Mouse (Mus musculus) forebrain, embryonic 15.5 days (tissue): ENCODE measurements around the gene Mtmr12. TPM values are rescaled to one million over a fixed set of nuclear protein-coding genes. Genes with fewer than 3 reads are reported as not detected.
A peak's percentile ranks its signal among the peaks of the same experiment; 100 is the strongest.

ENCODE experiments used
- ATAC-seq: fragments of 200-750 bp; cut with Nextera tagmentation; replicated peaks from 2 replicates; pipeline ENCODE4 v1.8.0; 2017; ENCODE audit warnings: mild to moderate bottlenecking, moderate TSS enrichment, moderate library complexity
- H3K27ac ChIP-seq: fragments of 300-500 bp; sonication (generic); replicated peaks from 2 replicates; pipeline ENCODE4 v1.5.1; 2015; ENCODE audit warnings: mild to moderate bottlenecking, inconsistent platforms
- H3K27me3 ChIP-seq: fragments of 300-500 bp; sonication (generic); 2 replicates; pipeline ENCODE4 v1.6.1; 2015; ENCODE audit warnings: inconsistent platforms
- H3K36me3 ChIP-seq: fragments of 300-500 bp; sonication (generic); 2 replicates; pipeline ENCODE4 v1.6.1; 2015; ENCODE audit warnings: mild to moderate bottlenecking, inconsistent platforms
- H3K4me1 ChIP-seq: fragments of 300-500 bp; sonication (generic); 2 replicates; pipeline ENCODE4 v1.6.1; 2015; ENCODE audit warnings: inconsistent platforms
- H3K4me2 ChIP-seq: fragments of 300-500 bp; sonication (generic); replicated peaks from 2 replicates; pipeline ENCODE4 v1.6.1; 2015; ENCODE audit warnings: mild to moderate bottlenecking, inconsistent platforms
- H3K4me3 ChIP-seq: fragments of 300-500 bp; sonication (generic); 2 replicates; pipeline ENCODE4 v1.5.1; 2015; ENCODE audit warnings: mild to moderate bottlenecking, inconsistent platforms
- H3K9ac ChIP-seq: fragments of 300-500 bp; sonication (generic); replicated peaks from 2 replicates; pipeline ENCODE4 v1.6.1; 2015; ENCODE audit warnings: mild to moderate bottlenecking, inconsistent platforms
- H3K9me3 ChIP-seq: fragments of 300-500 bp; sonication (generic); 2 replicates; pipeline ENCODE4 v1.6.1; 2016; ENCODE audit warnings: inconsistent platforms
- WGBS: fragments of 180-500 bp; shearing (Covaris S2); methylation state at CpG from one replicate; pipeline ENCODE4 v1.1.7; 2015; ENCODE audit warnings: mixed read lengths; 5-methylcytosine and 5-hydroxymethylcytosine counted together
- polyA plus RNA-seq: library from polyadenylated mRNA; unstranded; fragments of >200 nt; fragmentation: Nextera tagmentation; extraction: Ambion mirVana; gene quantifications from 2 replicates; pipeline ENCODE4 v1.2.1, GENCODE M21; 2015

Gene Mtmr12
- polyA plus RNA-seq, 1 experiment from 2014 or later = 10.7 TPM

- no peak overlapping the region for H3K9ac ChIP-seq
- no peaks in the 10 kb centered on the region for H3K36me3 ChIP-seq
- no peaks in the 10 kb centered on the region for H3K4me1 ChIP-seq
- no peak overlapping the region for H3K4me2 ChIP-seq
- H3K27ac ChIP-seq = no peak overlapping the region
- WGBS = 77% methylated on average over 8 of the region's 8 CpGs
- no peak overlapping the region for H3K4me3 ChIP-seq
- H3K27me3 ChIP-seq = no peaks in the 10 kb centered on the region
- no peak for ATAC-seq
- H3K9me3 ChIP-seq = no peaks in the 10 kb centered on the region
Measured at GRCm38 (mm10) chr15:12306188-12307071, 101.6 kb downstream of the Mtmr12 start.

DNA sequence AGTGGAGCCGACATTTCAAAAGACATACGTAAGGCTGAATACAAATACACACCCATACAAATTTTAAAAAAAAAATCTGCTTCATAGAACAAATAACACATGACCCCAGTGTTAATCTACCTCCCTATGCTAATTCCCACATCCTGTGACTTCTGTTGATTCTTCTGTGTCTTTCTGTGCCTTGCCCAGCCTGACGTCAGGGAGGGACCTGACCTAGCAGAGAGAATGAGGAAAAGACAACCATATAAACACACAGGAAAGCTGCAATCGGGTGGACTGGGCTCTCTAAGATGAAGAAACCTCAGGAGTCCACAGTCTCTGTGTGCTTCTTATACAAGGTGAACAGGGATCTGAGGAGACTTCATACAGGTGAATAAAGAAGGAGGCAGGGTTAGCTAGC, 102.3 kb downstream of the Mtmr12 start:
- no peaks in the 10 kb centered on the region for H3K9me3 ChIP-seq
- no peaks in the 10 kb centered on the region for H3K36me3 ChIP-seq
- no peak overlapping the region for H3K4me3 ChIP-seq
- no peak overlapping the region for H3K9ac ChIP-seq
- 76% methylated on average over 4 of the region's 4 CpGs for WGBS
- no peak overlapping the region for H3K4me2 ChIP-seq
- ATAC-seq = no peak
- no peaks in the 10 kb centered on the region for H3K27me3 ChIP-seq
- no peak overlapping the region for H3K27ac ChIP-seq
- H3K4me1 ChIP-seq = no peaks in the 10 kb centered on the region

GRCm38 (mm10) chr15:12308539-12308938, 103.7 kb downstream of the Mtmr12 start:
- no peak for ATAC-seq
- no peaks in the 10 kb centered on the region for H3K4me1 ChIP-seq
- no peak overlapping the region for H3K27ac ChIP-seq
- H3K36me3 ChIP-seq = no peaks in the 10 kb centered on the region
- H3K9me3 ChIP-seq = no peaks in the 10 kb centered on the region
- no peaks in the 10 kb centered on the region for H3K27me3 ChIP-seq
- no peak overlapping the region for H3K4me2 ChIP-seq
- 85% methylated on average over 5 of the region's 5 CpGs for WGBS
- H3K4me3 ChIP-seq = no peak overlapping the region
- no peak overlapping the region for H3K9ac ChIP-seq

- WGBS = 88% methylated on average over 4 of the region's 4 CpGs
Measured at GRCm38 (mm10) chr15:12310676-12311075, 105.8 kb downstream of the Mtmr12 start.

DNA sequence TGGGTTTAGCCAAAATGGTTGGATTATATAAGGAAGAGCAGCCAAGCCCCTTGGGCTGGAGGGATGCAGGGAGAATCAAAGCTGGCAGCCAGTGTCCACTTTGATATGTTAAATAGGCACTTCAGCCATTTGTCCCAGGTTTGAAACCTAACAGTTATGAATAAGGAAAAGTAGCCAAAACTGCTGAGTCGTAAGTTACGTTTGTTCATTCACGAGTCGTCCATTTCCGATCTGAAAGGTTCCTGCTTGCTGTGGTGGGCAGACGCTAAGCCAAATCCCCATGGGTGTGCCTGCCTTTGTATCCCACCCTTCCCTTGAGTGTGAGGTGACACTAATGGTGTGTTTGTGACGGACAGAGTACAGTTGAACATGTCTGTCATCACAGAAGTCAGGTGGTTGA, 106.6 kb downstream of the Mtmr12 start:
- ATAC-seq = no peak
- Histone ChIP-seq H3K9ac (no peak overlapping the region), H3K4me3 (no peak overlapping the region), H3K27me3 (no peaks in the 10 kb centered on the region), H3K27ac (no peak overlapping the region), H3K9me3 (no peaks in the 10 kb centered on the region), H3K4me1 (no peaks in the 10 kb centered on the region), H3K4me2 (no peak overlapping the region), H3K36me3 (no peaks in the 10 kb centered on the region)
- 86% methylated on average over 7 of the region's 7 CpGs for WGBS

More at GRCm38 (mm10) chr15:12310676-12311075, 105.8 kb downstream of the Mtmr12 start:
- Histone ChIP-seq H3K36me3 (no peaks in the 10 kb centered on the region), H3K4me2 (no peak overlapping the region), H3K9me3 (no peaks in the 10 kb centered on the region), H3K27ac (no peak overlapping the region), H3K27me3 (no peaks in the 10 kb centered on the region), H3K4me3 (no peak overlapping the region), H3K9ac (no peak overlapping the region), H3K4me1 (no peaks in the 10 kb centered on the region)
- ATAC-seq = no peak

DNA sequence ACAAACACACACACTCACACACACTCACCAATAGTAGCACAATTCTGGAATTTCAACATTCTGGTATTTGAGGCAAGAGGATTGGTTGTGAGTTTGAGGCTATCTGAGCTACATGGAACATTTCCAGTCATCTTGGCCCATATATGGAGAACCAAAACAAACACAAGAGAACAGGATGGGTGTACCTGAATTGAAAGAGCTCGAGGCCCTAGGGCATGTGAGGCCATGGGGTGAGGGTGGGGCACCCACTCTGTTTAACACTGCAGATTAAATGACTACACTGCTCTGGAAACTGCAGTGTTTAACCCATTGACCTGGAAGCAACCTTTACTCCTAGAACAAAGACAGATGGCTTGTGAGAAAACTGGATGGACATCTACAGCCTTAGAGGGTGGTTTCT, 108.4 kb downstream of the Mtmr12 start:
- Histone ChIP-seq H3K27me3 (no peaks in the 10 kb centered on the region), H3K27ac (no peak overlapping the region), H3K9ac (no peak overlapping the region), H3K4me3 (no peak overlapping the region), H3K4me2 (no peak overlapping the region), H3K4me1 (no peaks in the 10 kb centered on the region), H3K36me3 (no peaks in the 10 kb centered on the region), H3K9me3 (no peaks in the 10 kb centered on the region)
- 28% methylated on average over 1 of the region's 1 CpGs for WGBS
- ATAC-seq = no peak

- Histone ChIP-seq H3K27ac (no peak overlapping the region), H3K36me3 (no peaks in the 10 kb centered on the region), H3K9ac (no peak overlapping the region), H3K4me3 (no peak overlapping the region), H3K27me3 (no peaks in the 10 kb centered on the region), H3K9me3 (no peaks in the 10 kb centered on the region), H3K4me2 (no peak overlapping the region), H3K4me1 (no peaks in the 10 kb centered on the region)
- no peak for ATAC-seq
- WGBS = 87% methylated on average over 5 of the region's 5 CpGs
Measured at GRCm38 (mm10) chr15:12314584-12314983, 109.8 kb downstream of the Mtmr12 start.

GRCm38 (mm10) chr15:12315996-12316395, 111.2 kb downstream of the Mtmr12 start:
- Histone ChIP-seq H3K9me3 (no peaks in the 10 kb centered on the region), H3K9ac (no peak overlapping the region), H3K4me3 (no peak overlapping the region), H3K4me1 (peaks cover 5% of the 10 kb centered on the region; the same call in 1 of the 2 replicates), H3K27ac (no peak overlapping the region), H3K27me3 (peaks cover 4% of the 10 kb centered on the region; the same call in 1 of the 2 replicates), H3K36me3 (no peaks in the 10 kb centered on the region), H3K4me2 (no peak overlapping the region)
- 79% methylated on average over 2 of the region's 2 CpGs for WGBS
- no peak for ATAC-seq

DNA sequence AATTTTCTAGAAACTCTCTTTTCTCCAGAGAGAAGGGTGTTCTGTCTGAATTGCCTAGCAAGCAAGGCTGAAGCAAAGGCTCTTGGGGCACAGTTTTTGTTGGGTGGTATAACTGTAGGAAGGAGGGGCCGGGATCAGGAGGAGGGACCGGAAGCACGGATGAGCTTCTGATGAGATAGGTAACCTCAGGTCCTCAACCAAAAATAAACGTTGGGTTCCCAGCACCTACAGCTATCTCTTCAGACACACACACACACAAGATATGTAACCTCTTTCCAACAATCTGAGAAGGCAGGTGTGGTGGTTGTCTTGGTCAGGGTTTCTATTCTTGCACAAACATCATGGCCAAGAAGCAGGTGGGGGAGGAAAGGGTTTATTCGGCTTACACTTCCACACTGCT, 112.5 kb downstream of the Mtmr12 start:
- Histone ChIP-seq H3K9ac (no peak overlapping the region), H3K4me3 (no peak overlapping the region), H3K36me3 (no peaks in the 10 kb centered on the region), H3K27ac (no peak overlapping the region), H3K27me3 (peaks cover 4% of the 10 kb centered on the region; the same call in 1 of the 2 replicates), H3K4me1 (peaks cover 5% of the 10 kb centered on the region; the same call in 1 of the 2 replicates), H3K9me3 (no peaks in the 10 kb centered on the region), H3K4me2 (no peak overlapping the region)
- no peak for ATAC-seq
- WGBS = 92% methylated on average over 5 of the region's 5 CpGs

DNA sequence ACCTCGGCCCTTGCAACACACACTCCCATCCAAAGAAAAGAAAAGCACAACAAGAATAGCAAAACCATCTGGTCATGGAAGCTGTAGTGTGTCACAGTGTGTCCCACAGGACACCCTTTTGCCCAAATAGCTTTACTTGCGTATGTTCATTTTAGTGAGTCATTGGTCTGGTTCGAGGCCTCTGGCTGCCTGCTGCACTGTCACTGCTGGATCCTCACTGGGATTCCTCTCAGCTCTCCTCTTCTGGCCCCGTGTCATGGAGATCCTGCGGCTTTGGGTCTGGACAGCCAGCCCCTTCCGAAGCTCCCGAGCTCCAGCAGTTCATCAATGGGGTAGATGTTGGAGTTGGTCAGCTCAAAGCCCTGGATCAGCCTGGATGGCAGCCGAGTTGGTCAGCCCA, 113.6 kb downstream of the Mtmr12 start:
- H3K36me3 ChIP-seq = no peaks in the 10 kb centered on the region
- H3K27ac ChIP-seq = no peak overlapping the region
- no peak for ATAC-seq
- H3K4me2 ChIP-seq = no peak overlapping the region
- no peak overlapping the region for H3K4me3 ChIP-seq
- no peak overlapping the region for H3K9ac ChIP-seq
- H3K27me3 ChIP-seq = peaks cover 4% of the 10 kb centered on the region; the same call in 1 of the 2 replicates
- 83% methylated on average over 8 of the region's 8 CpGs for WGBS
- H3K9me3 ChIP-seq = no peaks in the 10 kb centered on the region
- H3K4me1 ChIP-seq = peaks cover 15% of the 10 kb centered on the region

DNA sequence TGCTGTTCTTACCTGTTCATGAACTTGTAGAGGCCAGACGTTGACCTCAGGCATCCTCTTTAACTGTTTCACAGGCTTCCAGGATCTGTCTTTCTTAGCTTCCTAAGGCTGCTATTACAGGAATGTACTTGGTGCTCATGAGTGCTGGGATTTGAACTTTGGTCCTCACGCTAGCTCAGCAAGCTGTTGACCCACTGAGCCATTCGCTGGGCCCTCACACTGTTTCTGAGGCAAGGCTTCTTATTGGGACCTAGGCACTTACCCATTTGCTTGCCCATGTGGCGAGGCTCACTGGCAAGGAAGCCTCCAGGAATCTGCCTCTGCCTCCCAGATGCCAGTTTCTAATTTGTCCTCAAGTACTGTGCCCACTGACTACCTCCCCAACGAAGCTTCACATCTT, 115.1 kb downstream of the Mtmr12 start:
- Histone ChIP-seq H3K9me3 (no peaks in the 10 kb centered on the region), H3K27ac (no peak overlapping the region), H3K4me2 (no peak overlapping the region), H3K4me1 (peaks cover 25% of the 10 kb centered on the region), H3K27me3 (peaks cover 4% of the 10 kb centered on the region; the same call in 1 of the 2 replicates), H3K9ac (no peak overlapping the region), H3K4me3 (no peak overlapping the region), H3K36me3 (no peaks in the 10 kb centered on the region)
- ATAC-seq = no peak
- WGBS = 52% methylated on average over 5 of the region's 5 CpGs

GRCm38 (mm10) chr15:12320441-12321090, 115.7 kb downstream of the Mtmr12 start:
- Histone ChIP-seq H3K9me3 (no peaks in the 10 kb centered on the region), H3K36me3 (no peaks in the 10 kb centered on the region), H3K27ac (peak overlapping the region; percentile 94; the same call in 1 of the 2 replicates), H3K4me3 (peak overlapping the region; percentile 93), H3K4me1 (peaks cover 26% of the 10 kb centered on the region), H3K9ac (peak overlapping the region; percentile 91), H3K27me3 (peaks cover 4% of the 10 kb centered on the region; the same call in 1 of the 2 replicates), H3K4me2 (peak overlapping the region; percentile 65)
- WGBS = 6% methylated on average over 22 of the region's 22 CpGs
- ATAC-seq = no peak
